Mouse (Mus musculus): Measurements from ENCODE around the gene Rnf223.
"Not testable (repeated sequence)": the region's sequence is repeated elsewhere in the genome, so short reads cannot be mapped to it uniquely, and the experiment has no call there.

The Rnf223 gene

DNA sequence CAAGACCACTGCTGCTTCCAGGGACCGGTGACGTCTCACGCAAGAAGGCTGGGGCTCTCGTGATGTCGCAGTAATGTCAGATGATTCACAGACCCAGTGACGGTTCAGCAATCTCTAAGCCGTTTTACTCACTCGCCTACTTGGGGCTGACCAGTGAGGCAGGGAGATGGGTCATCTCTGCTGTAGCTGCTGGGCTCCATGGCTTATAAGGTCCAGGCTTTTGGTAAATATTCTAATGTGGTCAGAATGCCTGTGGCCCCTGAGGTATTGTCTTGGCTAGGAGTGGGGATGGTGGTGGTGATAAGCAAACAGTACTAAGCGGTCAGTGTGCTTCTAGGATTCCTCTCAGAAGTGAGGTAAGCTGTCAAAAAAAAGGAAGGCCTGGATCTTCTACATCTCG, 627 bp downstream of the Rnf223 start:
- no peak for DNase-seq (ENCODE audit: low spot score in 2 of 2)

DNA sequence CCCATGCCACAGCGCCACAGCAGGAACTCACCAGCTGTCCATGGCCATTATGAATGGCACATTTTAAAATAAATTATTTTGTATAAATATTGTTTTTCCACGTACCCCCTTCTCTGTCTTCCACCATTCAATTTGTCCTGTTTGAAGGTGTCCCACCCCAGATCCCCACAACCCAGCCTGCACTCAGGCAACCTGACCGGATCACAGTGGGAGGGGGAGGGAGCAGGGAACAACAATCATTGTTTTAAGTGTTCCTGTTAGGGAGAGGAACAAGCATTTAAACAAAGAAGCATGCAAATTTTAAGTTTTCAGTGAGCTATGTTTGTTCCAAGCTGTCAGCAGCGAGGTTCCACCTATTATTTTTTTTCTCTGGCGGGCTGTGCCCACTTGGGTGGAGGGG, 3.0 kb downstream of the Rnf223 start:
- no peak for DNase-seq (ENCODE audit: low spot score in 2 of 2)

DNA sequence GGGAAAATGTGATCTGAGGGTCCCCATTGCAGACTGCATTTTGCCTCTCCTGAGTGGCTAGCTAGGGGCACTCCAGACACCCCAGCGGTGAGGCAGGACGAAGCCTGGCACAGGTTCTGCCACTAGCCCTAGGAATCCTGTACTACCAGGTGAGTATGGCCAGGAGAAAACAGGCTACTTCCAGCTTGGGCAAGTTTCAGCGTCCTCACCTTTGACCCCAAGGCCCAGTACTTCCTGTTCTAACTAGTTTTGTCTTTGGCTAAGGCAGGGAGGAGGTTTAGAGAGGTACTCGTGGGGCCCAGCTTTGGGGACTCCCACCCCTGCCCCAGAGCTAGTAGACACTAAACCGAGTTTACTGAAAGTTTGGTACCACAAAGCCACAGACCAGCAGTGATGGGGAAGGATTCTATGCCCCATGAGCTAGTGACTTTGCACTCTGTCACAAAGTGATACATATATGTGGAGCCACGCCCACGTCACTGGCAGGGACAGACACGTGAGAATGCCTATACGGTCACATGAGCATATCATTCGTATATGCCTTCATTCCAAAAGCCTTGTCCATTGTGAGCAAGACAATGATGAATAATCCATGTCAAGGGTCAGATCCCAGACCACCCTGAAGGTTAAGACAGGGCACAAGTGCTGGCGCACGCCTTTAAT, 3.8 kb downstream of the Rnf223 start:
- no peak for DNase-seq (ENCODE audit: low spot score in 2 of 2)

DNA sequence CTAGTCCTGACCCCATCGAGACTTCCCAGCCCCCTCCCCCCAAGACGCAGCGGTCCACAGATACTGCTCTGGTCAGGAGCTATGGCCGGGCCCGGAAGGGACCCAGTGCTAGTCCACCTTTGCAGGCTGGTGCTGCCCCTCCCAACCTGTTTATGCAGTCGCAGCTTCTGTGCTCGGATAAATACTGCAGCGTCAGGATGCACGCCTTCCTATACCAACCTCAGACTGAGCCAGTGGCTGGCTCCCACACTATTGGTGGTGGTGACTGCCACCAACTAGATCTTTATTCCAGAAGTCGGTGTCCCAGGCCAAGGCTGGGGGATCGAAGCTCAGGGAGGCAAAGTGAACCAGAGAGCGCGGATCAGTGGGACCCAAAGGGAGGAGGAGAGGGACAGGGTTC, 4.8 kb downstream of the Rnf223 start:
- DNase-seq (ENCODE audit: low spot score in 2 of 2): no peak

DNA sequence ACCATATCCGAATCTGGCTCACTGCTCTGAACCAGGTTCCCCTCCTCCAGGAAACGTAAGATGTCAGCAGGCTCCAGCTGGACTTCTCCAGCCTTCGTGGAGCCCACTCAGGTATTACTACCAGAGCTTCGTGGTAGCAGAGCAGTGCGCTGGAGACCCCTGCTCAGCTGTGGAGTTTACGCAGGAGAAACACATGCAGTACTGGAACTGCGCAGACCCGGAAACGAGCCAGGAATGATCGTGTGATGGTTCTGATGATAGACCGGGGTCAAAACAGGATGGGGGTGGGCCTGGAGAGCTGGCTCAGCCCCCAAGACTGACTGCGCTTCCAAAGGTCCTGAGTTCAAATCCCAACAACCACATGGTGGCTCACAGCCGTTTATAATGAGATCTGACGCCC, 5.5 kb downstream of the Rnf223 start:
- DNase-seq (ENCODE audit: low spot score in 2 of 2): no peak

DNA sequence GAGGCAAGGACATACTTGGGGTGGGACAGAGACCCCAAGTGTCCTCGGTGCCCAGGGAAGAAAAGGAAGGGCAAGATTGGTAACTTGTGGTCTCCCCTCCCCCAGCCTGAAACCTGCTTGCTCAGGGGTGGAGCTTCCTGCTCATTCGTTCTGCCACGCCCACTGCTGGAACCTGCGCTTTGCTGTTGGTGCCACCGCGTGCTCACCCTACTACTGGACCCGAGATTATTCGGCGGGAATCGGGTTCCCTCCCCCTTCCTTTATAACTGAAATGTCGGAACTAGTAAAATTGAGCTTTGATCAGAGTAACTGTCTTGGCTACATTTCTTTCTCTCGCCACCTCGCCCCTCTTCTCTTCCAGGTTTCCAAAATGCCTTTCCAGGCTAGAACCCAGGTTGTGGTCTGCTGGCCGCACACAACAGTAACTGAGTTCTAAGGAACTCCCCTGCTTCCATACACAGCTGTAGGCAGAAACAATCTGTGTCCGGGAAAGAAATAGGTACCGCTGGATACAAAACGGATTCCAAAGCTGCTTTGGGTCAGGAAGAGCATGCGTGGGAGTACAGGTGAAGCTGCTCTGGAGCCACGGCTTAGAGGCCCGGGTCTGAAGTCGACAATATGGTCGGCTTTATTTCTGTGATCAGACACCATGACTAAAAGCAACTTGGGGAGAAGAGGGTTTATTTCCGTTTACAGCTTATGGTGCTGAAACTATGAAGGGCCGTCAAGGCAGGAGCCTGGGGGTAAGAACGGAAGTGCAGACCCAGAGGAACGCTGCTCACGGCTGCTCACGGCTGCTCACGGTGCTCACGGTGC, 6.2 kb downstream of the Rnf223 start:
- no peak for DNase-seq (ENCODE audit: low spot score in 2 of 2)

DNA sequence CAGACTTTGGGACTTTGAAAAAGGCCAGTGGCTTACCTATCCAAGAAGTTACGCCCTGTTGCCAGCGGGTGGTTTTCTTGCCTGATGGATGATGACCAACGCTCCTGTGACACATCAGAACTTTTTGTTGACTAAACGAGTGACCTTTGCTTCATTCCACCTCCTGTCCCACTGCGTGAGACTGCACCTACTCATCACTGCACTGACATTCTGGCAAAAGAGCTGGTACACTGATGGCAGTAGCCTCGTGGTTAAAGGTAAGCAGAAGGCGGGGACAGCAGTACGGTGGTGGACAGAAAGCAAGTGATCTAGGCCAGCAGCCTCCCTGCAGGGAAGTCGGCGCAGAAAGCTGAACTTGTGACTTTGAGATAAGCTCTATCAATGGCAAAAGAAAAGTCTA, 20.6 kb downstream of the Rnf223 start:
- not testable (repeated sequence) for DNase-seq (ENCODE audit: low spot score in 2 of 2)

DNA sequence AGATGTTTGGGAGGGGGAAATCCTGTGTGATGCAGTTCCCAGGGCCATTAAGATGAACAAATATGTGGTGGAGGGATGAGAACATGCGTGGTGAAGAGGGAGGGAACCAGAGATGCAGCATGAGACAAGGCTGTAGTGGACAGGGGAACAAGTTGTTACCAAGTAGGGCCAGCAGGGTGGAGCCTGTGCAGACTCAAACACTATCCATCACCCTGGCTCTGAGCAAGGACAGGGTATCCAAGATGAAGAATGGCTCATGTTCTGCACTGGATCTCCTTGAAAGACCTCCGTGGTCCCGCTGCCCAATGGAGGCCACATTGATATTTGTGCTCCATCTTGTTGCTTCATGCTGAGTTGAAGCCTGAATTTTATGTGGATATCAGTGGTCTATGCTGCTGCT, 24.5 kb downstream of the Rnf223 start:
- DNase-seq (ENCODE audit: low spot score in 2 of 2): no peak

DNA sequence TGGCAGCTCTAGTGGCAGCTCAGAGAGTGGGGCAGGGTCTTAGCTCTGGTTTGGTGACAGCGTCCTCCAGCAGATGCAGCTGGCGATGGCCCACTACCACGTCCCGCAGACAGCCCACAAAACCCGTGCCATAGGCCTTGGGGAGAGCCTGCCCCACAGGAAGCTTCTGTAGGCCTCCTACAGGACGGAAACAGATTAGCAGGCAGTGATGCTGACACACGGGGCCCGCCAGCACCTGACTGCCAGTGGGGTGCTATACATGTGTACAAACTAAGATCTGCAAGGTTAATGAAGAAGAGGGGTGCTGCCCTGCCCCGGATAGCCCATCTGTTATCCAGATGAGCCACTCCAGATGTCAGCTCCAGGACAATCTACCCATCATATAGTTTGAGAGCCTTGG, 36.2 kb downstream of the Rnf223 start:
- peak in 1 of 2 experiments; percentile 27 for DNase-seq (ENCODE audit: low spot score in 2 of 2)

DNA sequence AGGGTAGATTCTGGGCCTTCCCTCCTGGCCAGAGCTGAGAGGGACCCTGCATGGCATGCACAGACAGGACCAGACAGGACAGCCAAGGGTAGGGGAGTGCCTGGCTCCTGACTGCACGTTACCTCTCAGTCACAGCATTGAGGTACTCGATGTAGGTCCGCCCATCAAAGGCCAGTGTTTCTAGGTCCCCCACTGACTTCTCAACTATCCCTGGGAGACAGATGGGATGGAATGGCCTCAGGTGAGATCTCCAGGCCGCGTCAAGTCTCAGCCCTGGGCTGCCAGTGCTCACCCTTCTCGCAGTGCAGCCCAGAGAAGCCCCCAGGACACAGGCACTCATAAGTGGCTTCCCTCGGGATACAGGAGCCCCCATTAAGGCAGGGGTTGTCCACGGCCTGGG, 38.3 kb downstream of the Rnf223 start:
- no peak for DNase-seq (ENCODE audit: low spot score in 2 of 2)

DNA sequence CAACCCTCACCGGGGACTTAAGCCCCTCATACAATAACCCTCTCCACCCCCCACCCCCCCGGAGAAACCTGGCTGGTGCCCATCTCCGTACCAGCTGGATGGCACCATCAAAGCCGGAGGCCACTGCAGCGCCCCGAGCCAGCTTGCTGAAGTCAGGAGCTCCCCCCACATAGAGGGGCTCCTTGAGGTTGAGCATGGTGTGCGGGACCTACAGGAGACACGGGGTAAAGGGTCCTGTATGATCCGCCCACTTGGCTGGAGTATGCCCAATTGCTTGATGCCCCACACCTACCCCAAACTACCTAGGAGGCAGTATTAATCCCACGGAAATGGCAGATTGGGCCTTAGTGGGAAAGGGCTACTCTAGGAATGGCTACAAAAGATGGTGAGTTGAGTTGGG, 38.8 kb downstream of the Rnf223 start:
- no peak for DNase-seq (ENCODE audit: low spot score in 2 of 2)

DNA sequence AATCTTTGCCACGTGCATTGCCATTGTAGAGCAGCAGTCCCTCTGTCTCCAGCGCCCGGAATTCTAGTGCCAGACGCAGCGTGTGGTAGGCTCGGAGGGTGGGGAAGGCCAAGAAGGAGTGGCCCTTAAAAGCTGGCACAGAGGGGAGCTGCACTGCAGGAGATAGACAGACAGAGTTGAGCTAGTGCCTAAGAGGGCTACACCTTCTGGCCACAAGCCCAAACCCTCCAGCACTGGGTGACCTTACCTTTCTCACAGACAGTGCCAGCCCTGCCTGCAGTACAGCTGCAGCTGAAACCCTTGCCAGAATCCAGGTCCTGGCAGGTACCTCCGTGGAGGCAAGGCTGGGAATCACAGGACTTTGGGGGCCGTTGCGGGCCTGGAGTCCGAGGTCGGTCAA, 41.5 kb downstream of the Rnf223 start:
- DNase-seq (ENCODE audit: low spot score in 2 of 2): no peak

DNA sequence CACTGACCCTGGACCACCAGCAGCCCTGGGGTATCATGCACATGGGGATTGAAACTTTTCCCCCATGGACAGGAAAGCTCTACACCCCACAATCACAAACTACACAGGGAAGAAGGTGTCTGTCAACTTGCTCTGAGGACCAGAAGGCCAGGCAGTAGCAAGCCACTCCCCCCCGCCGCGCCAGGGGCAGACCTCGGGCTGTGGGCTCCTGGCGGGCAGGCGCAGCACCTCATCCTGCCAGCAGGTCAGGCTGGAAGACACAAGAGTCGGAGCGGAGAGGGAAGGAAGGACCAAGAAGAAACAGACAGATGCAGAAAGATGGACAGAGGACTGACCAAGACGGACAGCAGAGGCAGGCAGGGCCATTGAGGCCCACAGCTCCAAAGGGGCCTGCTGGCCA, 47.3 kb downstream of the Rnf223 start:
- DNase-seq (ENCODE audit: low spot score in 2 of 2): no peak
